Mouse (Mus musculus): ENCODE measurements around the gene Kif2c. TPM values are rescaled to one million over a fixed set of nuclear protein-coding genes. Genes with fewer than 3 reads are reported as not detected.

Kif2c gene
- total and polyA plus RNA-seq, 3 experiments: 33.9 to 40.3 (median 34.0) TPM

- no peak for DNase-seq (ENCODE audit: extremely low read depth)
- Histone ChIP-seq H3K36me3 (replicated peaks in 1 of 2; ENCODE audit: control insufficient read depth in 1 of 2, insufficient read depth in 1 of 2, low read length in 1 of 2) (no peaks in the 10 kb centered on the region), H3K27ac (ENCODE audit: insufficient read depth, low read depth) (no peak overlapping the region), H3K4me3 (replicated peaks in 1 of 3; ENCODE audit: low read depth in 2 of 3, low read length in 2 of 3, poor library complexity in 1 of 3) (no peak overlapping the region), H3K4me1 (ENCODE audit: control insufficient read depth in 1 of 2, insufficient read depth in 2 of 2) (peaks cover 0 to 9% of the 10 kb centered on the region in 2 experiments; a peak in 2 of 4 replicates), H3K79me2 (replicated peaks; ENCODE audit: control insufficient read depth, extremely low read depth, insufficient read depth, poor library complexity, severe bottlenecking) (no peaks in the 10 kb centered on the region), H3K9me3 (replicated peaks; ENCODE audit: low read length) (no peaks in the 10 kb centered on the region), H3K27me3 (replicated peaks) (no peaks in the 10 kb centered on the region), H3K4me2 (ENCODE audit: insufficient read depth, low read depth, poor library complexity, severe bottlenecking) (no peak overlapping the region), H3K9ac (ENCODE audit: insufficient read depth, low read depth) (no peak overlapping the region)
- dilution Hi-C loops (cut with MboI; ENCODE audit: extremely low pct_ligation_motif_present, extremely low pct_unique_long_range_greater_than_20kb, low sequenced_read_pairs): no loop called here
- in situ Hi-C loops (cut with MboI; ENCODE audit: low pct_ligation_motif_present, low pct_unique_long_range_greater_than_20kb, low sequenced_read_pairs): no loop called here
- TF ChIP-seq JUND (conservative IDR thresholded peaks at IDR 0.05; ENCODE audit: low read depth, low read length) (no peak), MXI1 (IDR thresholded peaks at IDR 0.05; ENCODE audit: low read depth, low read length) (no peak)
Measured at GRCm38 (mm10) chr4:117221836-117222235, 39.4 kb upstream of the Kif2c start.

- no peaks in the 10 kb centered on the region for H3K9me3 ChIP-seq (replicated peaks; ENCODE audit: low read length)
- in situ Hi-C loops (cut with MboI; ENCODE audit: low pct_ligation_motif_present, low pct_unique_long_range_greater_than_20kb, low sequenced_read_pairs) (no loop called here), dilution Hi-C loops (cut with MboI; ENCODE audit: extremely low pct_ligation_motif_present, extremely low pct_unique_long_range_greater_than_20kb, low sequenced_read_pairs) (no loop called here)
- H3K79me2 ChIP-seq (replicated peaks; ENCODE audit: control insufficient read depth, extremely low read depth, insufficient read depth, poor library complexity, severe bottlenecking): no peaks in the 10 kb centered on the region
- H3K4me3 ChIP-seq (replicated peaks in 1 of 3; ENCODE audit: low read depth in 2 of 3, low read length in 2 of 3, poor library complexity in 1 of 3): no peak overlapping the region
- no peak for TF ChIP-seq UBTF (IDR thresholded peaks at IDR 0.05; ENCODE audit: low read depth, low read length)
- no peak for TF ChIP-seq MAX (IDR thresholded peaks at IDR 0.05; ENCODE audit: low read length)
- no peak for TF ChIP-seq MXI1 (IDR thresholded peaks at IDR 0.05; ENCODE audit: low read depth, low read length)
- TF ChIP-seq NELFE (IDR thresholded peaks at IDR 0.05; ENCODE audit: low read depth, low read length): no peak
- no peak for TF ChIP-seq SIN3A (IDR thresholded peaks at IDR 0.05; ENCODE audit: low read length)
- TF ChIP-seq ELF1 (IDR thresholded peaks at IDR 0.05; ENCODE audit: low read depth, low read length): no peak
- no peak for TF ChIP-seq PAX5 (IDR thresholded peaks at IDR 0.05; ENCODE audit: low read length)
- no peak for TF ChIP-seq CTCF (conservative IDR thresholded peaks at IDR 0.05 in 1 of 2, IDR thresholded peaks at IDR 0.05 in 1 of 2; ENCODE audit: low read depth in 2 of 2, low read length in 2 of 2)
- TF ChIP-seq ZC3H11A (IDR thresholded peaks at IDR 0.05; ENCODE audit: low read depth, low read length): no peak
- TF ChIP-seq BHLHE40 (IDR thresholded peaks at IDR 0.05; ENCODE audit: low read depth, low read length): no peak
- TF ChIP-seq SMC3 (IDR thresholded peaks at IDR 0.05; ENCODE audit: low read depth, low read length): no peak
- no peak for TF ChIP-seq USF1 (IDR thresholded peaks at IDR 0.05; ENCODE audit: low read depth, low read length)
- no peak for TF ChIP-seq TCF12 (IDR thresholded peaks at IDR 0.05; ENCODE audit: low read depth, low read length)
- H3K4me1 ChIP-seq (ENCODE audit: control insufficient read depth in 1 of 2, insufficient read depth in 2 of 2): peaks cover 0 to 9% of the 10 kb centered on the region in 2 experiments; a peak in 2 of 4 replicates
- no peaks in the 10 kb centered on the region for H3K36me3 ChIP-seq (replicated peaks in 1 of 2; ENCODE audit: control insufficient read depth in 1 of 2, insufficient read depth in 1 of 2, low read length in 1 of 2)
- no peaks in the 10 kb centered on the region for H3K27me3 ChIP-seq (replicated peaks)
- H3K9ac ChIP-seq (ENCODE audit: insufficient read depth, low read depth): no peak overlapping the region
- H3K4me2 ChIP-seq (ENCODE audit: insufficient read depth, low read depth, poor library complexity, severe bottlenecking): no peak overlapping the region
- H3K27ac ChIP-seq (ENCODE audit: insufficient read depth, low read depth): no peak overlapping the region
- no peak for DNase-seq (ENCODE audit: extremely low read depth)
Measured at GRCm38 (mm10) chr4:117220741-117221515, 38.5 kb upstream of the Kif2c start.

Data from CH12.LX (cell line).